Mouse (Mus musculus): Measurements from ENCODE around the gene Acer2. TPM values are rescaled to one million over a fixed set of nuclear protein-coding genes. Genes with fewer than 3 reads are reported as not detected.
"Not testable (repeated sequence)": the region's sequence is repeated elsewhere in the genome, so short reads cannot be mapped to it uniquely, and the experiment has no call there.

The Acer2 gene
- polyA plus RNA-seq (2015; fragmentation: Nextera tagmentation; extraction: Ambion mirVana) = 18.1 and 19.2 TPM in 2 replicates

GRCm38 (mm10) chr4:86874146-86874847 lies at the start of gene Acer2:
Gene Acer2 (plus strand): TSS chr4:86874396.
- ATAC-seq (ENCODE audit: insufficient number of reproducible peaks, insufficient read depth, low FRiP score, low TSS enrichment, low read depth) = peak; percentile 90
- Histone ChIP-seq H3K36me3 (no peaks in the 10 kb centered on the region), H3K4me2 (peak within 1 kb of the TSS; percentile 90), H3K9me3 (no peaks in the 10 kb centered on the region), H3K27ac (no peak within 1 kb of the TSS), H3K4me1 (peaks cover 18% of the 10 kb centered on the region; the same call in 1 of the 2 replicates), H3K27me3 (peaks cover 27% of the 10 kb centered on the region), H3K4me3 (peak within 1 kb of the TSS; percentile 68), H3K9ac (peak within 1 kb of the TSS; percentile 72)
- under 1% methylated on average over 57 of the region's 60 CpGs for WGBS

GRCm38 (mm10) chr4:86825143-86825542 lies 49.1 kb upstream of the Acer2 start:
- no peak overlapping the region for H3K9ac ChIP-seq
- no peak for ATAC-seq (ENCODE audit: insufficient number of reproducible peaks, insufficient read depth, low FRiP score, low TSS enrichment, low read depth)
- peaks cover 65% of the 10 kb centered on the region for H3K36me3 ChIP-seq
- no peak overlapping the region for H3K4me2 ChIP-seq
- H3K4me1 ChIP-seq = no peaks in the 10 kb centered on the region
- WGBS = 91% methylated on average over 7 of the region's 7 CpGs
- H3K4me3 ChIP-seq = no peak overlapping the region
- no peaks in the 10 kb centered on the region for H3K9me3 ChIP-seq
- no peak overlapping the region for H3K27ac ChIP-seq
- H3K27me3 ChIP-seq = no peaks in the 10 kb centered on the region

- no peak overlapping the region for H3K4me3 ChIP-seq
- H3K9ac ChIP-seq = no peak overlapping the region
- H3K9me3 ChIP-seq = no peaks in the 10 kb centered on the region
- no peaks in the 10 kb centered on the region for H3K27me3 ChIP-seq
- ATAC-seq (ENCODE audit: insufficient number of reproducible peaks, insufficient read depth, low FRiP score, low TSS enrichment, low read depth) = no peak
- no peaks in the 10 kb centered on the region for H3K4me1 ChIP-seq
- 94% methylated on average over 2 of the region's 2 CpGs for WGBS
- H3K36me3 ChIP-seq = peaks cover 47% of the 10 kb centered on the region
- no peak overlapping the region for H3K4me2 ChIP-seq
- H3K27ac ChIP-seq = no peak overlapping the region
These were observed 42.3 kb upstream of the Acer2 start for GRCm38 (mm10) chr4:86831896-86832295.

GRCm38 (mm10) chr4:86841141-86841540 lies 33.1 kb upstream of the Acer2 start:
- H3K27me3 ChIP-seq; H3K9me3 ChIP-seq; H3K4me2 ChIP-seq; ATAC-seq (ENCODE audit: insufficient number of reproducible peaks, insufficient read depth, low FRiP score, low TSS enrichment, low read depth); H3K9ac ChIP-seq; H3K4me3 ChIP-seq; H3K4me1 ChIP-seq; H3K27ac ChIP-seq: not testable (repeated sequence)
- WGBS = 99% methylated on average over 2 of the region's 2 CpGs
- H3K36me3 ChIP-seq = peaks cover 59% of the 10 kb centered on the region

GRCm38 (mm10) chr4:86845384-86845783 lies 28.8 kb upstream of the Acer2 start:
- Histone ChIP-seq H3K9ac (no peak overlapping the region), H3K4me3 (no peak overlapping the region), H3K4me2 (no peak overlapping the region), H3K36me3 (peaks cover 53% of the 10 kb centered on the region), H3K27me3 (no peaks in the 10 kb centered on the region), H3K27ac (no peak overlapping the region), H3K4me1 (no peaks in the 10 kb centered on the region), H3K9me3 (no peaks in the 10 kb centered on the region)
- WGBS = 97% methylated on average over 3 of the region's 3 CpGs
- no peak for ATAC-seq (ENCODE audit: insufficient number of reproducible peaks, insufficient read depth, low FRiP score, low TSS enrichment, low read depth)

GRCm38 (mm10) chr4:86847246-86847645 lies 26.9 kb upstream of the Acer2 start:
- no peak for ATAC-seq (ENCODE audit: insufficient number of reproducible peaks, insufficient read depth, low FRiP score, low TSS enrichment, low read depth)
- H3K27ac ChIP-seq = no peak overlapping the region
- peaks cover 51% of the 10 kb centered on the region for H3K36me3 ChIP-seq
- H3K9me3 ChIP-seq = no peaks in the 10 kb centered on the region
- H3K4me2 ChIP-seq = no peak overlapping the region
- H3K4me1 ChIP-seq = no peaks in the 10 kb centered on the region
- H3K4me3 ChIP-seq = no peak overlapping the region
- H3K27me3 ChIP-seq = no peaks in the 10 kb centered on the region
- 90% methylated on average over 2 of the region's 2 CpGs for WGBS
- H3K9ac ChIP-seq = no peak overlapping the region

GRCm38 (mm10) chr4:86851331-86851730 lies 22.9 kb upstream of the Acer2 start:
- Histone ChIP-seq H3K27me3 (no peaks in the 10 kb centered on the region), H3K4me1 (peaks cover 9% of the 10 kb centered on the region; the same call in 1 of the 2 replicates), H3K36me3 (peaks cover 57% of the 10 kb centered on the region), H3K27ac (no peak overlapping the region), H3K9me3 (no peaks in the 10 kb centered on the region), H3K4me3 (no peak overlapping the region), H3K9ac (no peak overlapping the region), H3K4me2 (no peak overlapping the region)
- 78% methylated on average over 2 of the region's 2 CpGs for WGBS
- ATAC-seq (ENCODE audit: insufficient number of reproducible peaks, insufficient read depth, low FRiP score, low TSS enrichment, low read depth) = no peak

GRCm38 (mm10) chr4:86852018-86852417 lies 22.2 kb upstream of the Acer2 start:
- Histone ChIP-seq H3K9ac (no peak overlapping the region), H3K9me3 (no peaks in the 10 kb centered on the region), H3K36me3 (peaks cover 53% of the 10 kb centered on the region), H3K4me2 (no peak overlapping the region), H3K27ac (no peak overlapping the region), H3K4me3 (no peak overlapping the region), H3K4me1 (peaks cover 9% of the 10 kb centered on the region; the same call in 1 of the 2 replicates), H3K27me3 (no peaks in the 10 kb centered on the region)
- no peak for ATAC-seq (ENCODE audit: insufficient number of reproducible peaks, insufficient read depth, low FRiP score, low TSS enrichment, low read depth)
- WGBS = 69% methylated on average over 3 of the region's 3 CpGs

GRCm38 (mm10) chr4:86852813-86853590 lies 21.2 kb upstream of the Acer2 start:
- peaks cover 44% of the 10 kb centered on the region for H3K36me3 ChIP-seq
- no peak overlapping the region for H3K4me2 ChIP-seq
- H3K4me1 ChIP-seq = peaks cover 13% of the 10 kb centered on the region; the same call in 1 of the 2 replicates
- WGBS = 84% methylated on average over 4 of the region's 4 CpGs
- no peak overlapping the region for H3K27ac ChIP-seq
- no peaks in the 10 kb centered on the region for H3K27me3 ChIP-seq
- H3K9ac ChIP-seq = no peak overlapping the region
- no peak for ATAC-seq (ENCODE audit: insufficient number of reproducible peaks, insufficient read depth, low FRiP score, low TSS enrichment, low read depth)
- H3K4me3 ChIP-seq = no peak overlapping the region
- H3K9me3 ChIP-seq = no peaks in the 10 kb centered on the region

- Histone ChIP-seq H3K4me2 (peak overlapping the region; percentile 84), H3K9me3 (no peaks in the 10 kb centered on the region), H3K9ac (peak overlapping the region; percentile 100), H3K27ac (peak overlapping the region; percentile 96), H3K36me3 (peaks cover 33% of the 10 kb centered on the region), H3K4me3 (peak overlapping the region; percentile 96), H3K4me1 (peaks cover 18% of the 10 kb centered on the region; the same call in 1 of the 2 replicates), H3K27me3 (no peaks in the 10 kb centered on the region)
- WGBS = 1% methylated on average over 50 of the region's 50 CpGs
- ATAC-seq (ENCODE audit: insufficient number of reproducible peaks, insufficient read depth, low FRiP score, low TSS enrichment, low read depth) = no peak
These were observed 17.7 kb upstream of the Acer2 start for GRCm38 (mm10) chr4:86856304-86857112.
